ENCODE assay signal across 20 mouse cellular contexts in genomic region chr1:27895333-27895732, GRCm38 (mm10).
"Had no signal": no experiment of that assay in that cellular context is flagged by ENCODE, and none has a peak within 500 bp of the region (broad histone marks: within the 10 kb centered on the region; RNA-seq: fewer than 3 reads in every experiment).

No protein-coding gene starts in this region.

- ATAC-seq: intestine, embryonic 15.5 days; liver, embryonic 12.5 days; midbrain, embryonic 16.5 days had no signal

- H3K9me3 ChIP-seq: intestine, embryonic 15.5 days; kidney, embryonic 15.5 days; liver, embryonic 12.5 days; liver, embryonic 15.5 days; lung, embryonic 15.5 days; megakaryocyte, embryonic 14.5 days; midbrain, embryonic 12.5 days; stomach, embryonic 15.5 days had no signal

- H3K4me2 ChIP-seq: intestine, embryonic 15.5 days; kidney, embryonic 15.5 days; liver, embryonic 12.5 days; liver, embryonic 15.5 days; lung, embryonic 15.5 days; midbrain, embryonic 12.5 days; stomach, embryonic 15.5 days had no signal

- H3K36me3 ChIP-seq: intestine, embryonic 15.5 days; kidney, embryonic 15.5 days; liver, embryonic 12.5 days; liver, embryonic 15.5 days; lung, embryonic 15.5 days; midbrain, embryonic 12.5 days; stomach, embryonic 15.5 days had no signal

- H3K4me3 ChIP-seq: intestine, embryonic 15.5 days; kidney, embryonic 15.5 days; liver, embryonic 12.5 days; liver, embryonic 15.5 days; lung, embryonic 15.5 days; megakaryocyte, embryonic 14.5 days; midbrain, embryonic 12.5 days; stomach, embryonic 15.5 days had no signal

- DNase-seq: kidney, adult 11 months; kidney, adult 8-10 months; kidney, postnatal 25 days; lung, adult 18-20 months; lung, postnatal 10 days; lung, postnatal 36 days; right cerebral cortex, adult 18-20 months; right cerebral cortex, postnatal 14 days; spleen, adult 18-20 months; thymus, adult 18-20 months; thymus, postnatal 36 days had no signal

- H3K27ac ChIP-seq: intestine, embryonic 15.5 days; kidney, embryonic 15.5 days; liver, embryonic 12.5 days; liver, embryonic 15.5 days; lung, embryonic 15.5 days; midbrain, embryonic 12.5 days; stomach, embryonic 15.5 days had no signal

- H3K4me1 ChIP-seq: intestine, embryonic 15.5 days; kidney, embryonic 15.5 days; liver, embryonic 12.5 days; liver, embryonic 15.5 days; lung, embryonic 15.5 days; megakaryocyte, embryonic 14.5 days; midbrain, embryonic 12.5 days; stomach, embryonic 15.5 days had no signal

- H3K27me3 ChIP-seq: intestine, embryonic 15.5 days; kidney, embryonic 15.5 days; liver, embryonic 12.5 days; liver, embryonic 15.5 days; lung, embryonic 15.5 days; megakaryocyte, embryonic 14.5 days; midbrain, embryonic 12.5 days; stomach, embryonic 15.5 days had no signal

- H3K9ac ChIP-seq: intestine, embryonic 15.5 days; kidney, embryonic 15.5 days; liver, embryonic 12.5 days; liver, embryonic 15.5 days; lung, embryonic 15.5 days; midbrain, embryonic 12.5 days; stomach, embryonic 15.5 days had no signal
